Mouse (Mus musculus) forebrain, embryonic 10.5 days (tissue): ENCODE data around the gene Olfr71. TPM values are rescaled to one million over a fixed set of nuclear protein-coding genes. Genes with fewer than 3 reads are reported as not detected.

Experiments
- DNase-seq: peaks from one replicate; pipeline ENCODE4 v3.0.0-alpha.2; 2017; ENCODE audit warnings: low spot score; ENCODE audit errors: extremely low spot score
- H3K27ac ChIP-seq: fragments of 300-500 bp; sonication (generic); 2 replicates; pipeline ENCODE4 v1.5.1; 2016; ENCODE audit warnings: mild to moderate bottlenecking
- H3K27me3 ChIP-seq: fragments of 300-500 bp; sonication (generic); 2 replicates; pipeline ENCODE4 v1.6.1; 2016; ENCODE audit warnings: mild to moderate bottlenecking; ENCODE audit not compliant: poor library complexity, severe bottlenecking
- H3K36me3 ChIP-seq: fragments of 300-500 bp; sonication (generic); replicated peaks from 2 replicates; pipeline ENCODE4 v1.6.1; 2016; ENCODE audit warnings: mild to moderate bottlenecking, moderate library complexity
- H3K4me1 ChIP-seq: fragments of 300-500 bp; sonication (generic); 2 replicates; pipeline ENCODE4 v1.6.1; 2016
- H3K4me3 ChIP-seq: fragments of 300-500 bp; sonication (generic); 2 replicates; pipeline ENCODE4 v1.5.1; 2016; ENCODE audit warnings: mild to moderate bottlenecking, moderate library complexity
- H3K9me3 ChIP-seq: fragments of 300-500 bp; sonication (generic); 2 replicates; pipeline ENCODE4 v1.6.1; 2016; ENCODE audit warnings: mild to moderate bottlenecking, moderate library complexity
- WGBS: fragments of 180-500 bp; shearing (Covaris S2); methylation state at CpG from one replicate; pipeline ENCODE4 v1.1.7; 2016; 5-methylcytosine and 5-hydroxymethylcytosine counted together
- polyA plus RNA-seq: library from polyadenylated mRNA; unstranded; fragments of >200 nt; fragmentation: Nextera tagmentation; extraction: Ambion mirVana; gene quantifications from 2 replicates; pipeline ENCODE4 v1.2.1, GENCODE M21; 2016

Gene Olfr71
- polyA plus RNA-seq, 1 experiment from 2014 or later, result not detected

DNA sequence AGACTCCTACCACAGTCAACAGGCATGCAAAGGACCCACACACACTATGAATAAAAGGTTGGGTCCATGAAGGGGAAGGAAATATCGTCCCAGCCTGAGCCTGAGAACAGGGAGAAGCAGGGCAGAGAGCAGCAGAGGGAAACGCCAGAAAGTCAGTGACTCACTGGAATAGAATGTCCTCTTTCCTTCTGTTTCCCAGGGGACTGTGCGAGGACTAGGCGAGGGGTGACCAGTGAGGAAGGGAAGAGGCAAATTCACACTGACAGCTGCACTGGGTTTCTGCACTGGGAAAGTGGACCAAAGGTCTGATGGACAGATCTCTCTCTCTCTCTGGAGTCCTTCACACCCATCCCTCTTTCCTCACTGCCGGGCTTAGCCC lies 18.5 kb upstream of the Olfr71 start:
- Histone ChIP-seq H3K27me3 (no peaks in the 10 kb centered on the region), H3K4me1 (peaks cover 12% of the 10 kb centered on the region), H3K36me3 (no peaks in the 10 kb centered on the region), H3K4me3 (no peak overlapping the region), H3K27ac (no peak overlapping the region), H3K9me3 (no peaks in the 10 kb centered on the region)
- WGBS, result 80% methylated on average over 5 of the region's 5 CpGs
- no peak for DNase-seq

DNA sequence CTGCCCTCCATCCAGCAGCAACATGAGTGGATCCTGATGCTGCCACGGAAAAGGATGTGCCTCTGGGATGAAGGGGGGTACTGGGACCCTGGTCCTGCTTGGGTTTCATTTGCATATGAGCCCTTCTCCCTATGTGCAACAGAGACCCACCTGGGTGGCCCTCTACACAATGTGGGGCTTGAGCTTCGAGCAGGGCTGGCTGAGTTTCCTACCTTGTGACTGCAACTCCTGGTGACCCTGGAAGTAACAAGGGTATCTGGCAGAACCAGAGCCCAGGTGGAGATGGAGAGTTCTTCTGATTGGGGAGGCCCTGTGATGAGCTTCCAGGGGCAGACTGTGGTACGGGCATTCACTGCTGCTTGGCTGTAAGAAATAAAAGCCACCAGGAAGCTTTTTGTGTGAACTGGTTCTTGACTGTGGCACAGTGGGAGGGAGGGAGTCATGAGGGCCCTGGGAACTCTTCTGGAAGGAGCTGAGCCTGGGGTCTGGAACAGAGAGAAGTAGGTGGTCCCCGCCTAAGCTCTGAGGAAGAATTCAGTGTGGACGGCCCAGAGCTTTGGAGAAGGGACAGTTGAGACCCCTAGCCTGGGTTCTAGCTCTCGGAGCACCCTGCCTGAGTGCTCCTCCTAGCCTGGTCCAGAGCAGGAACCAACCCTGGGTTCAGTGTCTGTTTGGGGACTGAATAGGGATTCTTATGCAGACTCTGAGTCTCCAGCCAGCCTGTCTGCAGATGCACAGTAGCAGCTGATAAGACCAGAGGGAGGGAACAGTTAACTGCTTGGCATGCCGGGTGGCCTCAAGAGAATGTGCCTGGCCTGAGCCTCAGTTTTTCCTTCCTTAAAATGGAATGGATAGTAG lies 17.9 kb upstream of the Olfr71 start:
- Histone ChIP-seq H3K36me3 (no peaks in the 10 kb centered on the region), H3K9me3 (no peaks in the 10 kb centered on the region), H3K4me3 (no peak overlapping the region), H3K4me1 (peaks cover 12% of the 10 kb centered on the region), H3K27ac (0 out of 2 replicates have a peak overlapping the region, but pooled peaks have one; percentile 2), H3K27me3 (no peaks in the 10 kb centered on the region)
- 81% methylated on average over 7 of the region's 7 CpGs for WGBS
- no peak for DNase-seq

DNA sequence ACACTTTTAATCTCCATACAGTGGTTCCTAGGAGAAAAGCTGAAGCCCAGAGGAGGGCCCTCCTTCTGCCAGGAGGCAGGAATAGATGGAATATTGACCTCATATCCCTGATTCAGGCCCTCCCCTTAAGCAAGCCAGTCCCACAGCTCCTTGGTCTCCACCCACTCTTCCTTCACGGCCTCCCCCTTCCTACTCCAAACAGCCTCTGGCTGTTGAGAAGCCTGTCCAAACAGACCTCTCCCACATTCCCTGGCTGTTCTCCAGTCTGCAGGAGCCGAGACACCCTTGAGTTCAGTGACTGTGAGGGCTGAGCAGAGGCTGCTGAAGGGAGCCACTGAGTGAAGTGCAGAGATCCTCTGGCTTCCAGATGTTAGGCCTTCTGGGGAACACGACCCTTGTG lies 16.9 kb upstream of the Olfr71 start, which contains the start of gene Hrct1:
Gene Hrct1 (plus strand): TSS at position 194 of the 400 bp plus-strand sequence.
- no peaks in the 10 kb centered on the region for H3K9me3 ChIP-seq
- 0 out of 2 replicates have a peak within 1 kb of the TSS, but pooled peaks have one; percentile 2 for H3K27ac ChIP-seq
- H3K4me3 ChIP-seq, result no peak within 1 kb of the TSS
- no peaks in the 10 kb centered on the region for H3K27me3 ChIP-seq
- WGBS, result 60% methylated on average over 3 of the region's 3 CpGs
- DNase-seq, result no peak
- H3K36me3 ChIP-seq, result no peaks in the 10 kb centered on the region
- H3K4me1 ChIP-seq, result peaks cover 8% of the 10 kb centered on the region; the same call in 1 of the 2 replicates

DNA sequence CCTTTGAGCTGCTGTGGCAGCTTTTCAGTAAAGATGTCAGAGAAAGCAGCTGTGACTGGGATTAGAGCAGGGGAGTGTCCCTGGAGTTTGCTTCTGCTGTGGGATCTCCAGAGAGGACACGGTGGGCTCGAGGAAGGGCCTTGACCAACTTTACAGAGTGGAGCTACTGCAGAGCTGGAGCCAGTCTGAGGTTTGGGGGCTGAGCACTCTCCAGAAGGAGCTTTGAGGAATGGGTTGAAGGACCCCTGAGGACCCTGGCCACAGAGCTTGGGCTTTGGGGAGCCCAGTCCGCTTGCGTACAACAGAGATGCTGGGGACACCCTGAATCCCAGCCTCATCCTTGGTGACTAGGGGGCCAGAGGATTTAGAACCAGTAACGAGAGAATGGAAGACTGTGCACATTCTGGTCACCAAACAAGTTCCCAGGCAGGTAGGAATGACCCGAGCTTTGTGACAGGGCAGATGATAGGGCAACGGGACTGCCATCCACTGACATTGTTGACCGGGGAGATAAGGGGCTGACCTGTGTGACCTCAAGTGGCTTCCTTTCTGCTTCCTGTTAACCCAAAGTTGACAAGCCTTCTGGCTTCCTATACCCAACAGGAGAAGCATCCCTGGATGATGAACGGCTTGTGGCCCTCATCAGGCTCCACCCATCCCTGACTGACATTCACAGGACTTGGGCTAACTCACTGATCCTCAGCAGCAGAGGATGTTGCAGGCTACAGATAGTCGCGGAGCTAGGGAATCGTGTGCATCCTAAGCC lies 16.4 kb upstream of the Olfr71 start:
- 80% methylated on average over 12 of the region's 12 CpGs for WGBS
- DNase-seq, result no peak
- Histone ChIP-seq H3K9me3 (no peaks in the 10 kb centered on the region), H3K27ac (no peak overlapping the region), H3K36me3 (no peaks in the 10 kb centered on the region), H3K4me1 (peaks cover 8% of the 10 kb centered on the region; the same call in 1 of the 2 replicates), H3K27me3 (no peaks in the 10 kb centered on the region), H3K4me3 (no peak overlapping the region)

DNA sequence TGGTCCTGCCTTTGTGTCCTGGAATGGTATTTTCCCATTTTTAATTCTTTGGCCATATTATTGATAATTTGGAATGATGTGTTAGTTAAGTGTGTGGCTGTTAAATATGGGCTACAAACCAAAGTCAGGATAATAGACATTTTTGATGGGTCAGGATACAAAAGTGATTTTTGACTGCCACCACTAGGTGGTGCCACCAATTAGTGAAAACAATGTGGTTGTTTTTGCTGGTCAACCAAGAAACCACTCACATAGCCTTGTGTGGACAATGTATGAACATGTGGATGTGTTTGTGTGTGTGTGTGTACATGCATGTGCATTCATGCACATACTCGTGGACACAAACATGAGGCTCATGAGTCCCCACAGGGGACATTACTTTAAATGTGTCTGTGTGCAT lies 14.7 kb upstream of the Olfr71 start:
- Histone ChIP-seq H3K36me3 (no peaks in the 10 kb centered on the region), H3K9me3 (no peaks in the 10 kb centered on the region), H3K4me1 (no peaks in the 10 kb centered on the region; the same call in 1 of the 2 replicates), H3K4me3 (no peak overlapping the region), H3K27ac (no peak overlapping the region), H3K27me3 (no peaks in the 10 kb centered on the region)
- 47% methylated on average over 1 of the region's 1 CpGs for WGBS
- DNase-seq, result no peak

DNA sequence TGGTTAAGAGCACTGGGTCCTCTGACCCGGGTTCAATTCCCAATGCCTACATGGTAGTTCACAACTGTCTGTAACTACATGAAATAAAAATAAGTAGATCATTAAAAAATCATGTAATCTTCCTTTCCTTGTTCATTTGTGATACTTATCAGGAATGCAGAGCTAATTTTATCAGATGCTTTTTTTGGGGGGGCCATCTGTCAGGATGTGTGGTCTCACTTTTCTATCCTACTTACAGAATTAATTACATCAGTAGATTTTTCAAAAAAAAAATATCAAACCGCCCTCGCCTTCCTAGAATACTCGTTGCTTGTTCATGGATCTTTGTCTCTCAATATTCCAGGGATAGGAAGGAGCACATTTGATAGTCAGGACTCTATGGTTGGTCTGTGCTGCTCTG lies 12.1 kb upstream of the Olfr71 start:
- Histone ChIP-seq H3K27ac (no peak overlapping the region), H3K4me3 (no peak overlapping the region), H3K9me3 (no peaks in the 10 kb centered on the region), H3K4me1 (no peaks in the 10 kb centered on the region), H3K36me3 (no peaks in the 10 kb centered on the region), H3K27me3 (no peaks in the 10 kb centered on the region)
- WGBS, result 86% methylated on average over 4 of the region's 4 CpGs
- no peak for DNase-seq

DNA sequence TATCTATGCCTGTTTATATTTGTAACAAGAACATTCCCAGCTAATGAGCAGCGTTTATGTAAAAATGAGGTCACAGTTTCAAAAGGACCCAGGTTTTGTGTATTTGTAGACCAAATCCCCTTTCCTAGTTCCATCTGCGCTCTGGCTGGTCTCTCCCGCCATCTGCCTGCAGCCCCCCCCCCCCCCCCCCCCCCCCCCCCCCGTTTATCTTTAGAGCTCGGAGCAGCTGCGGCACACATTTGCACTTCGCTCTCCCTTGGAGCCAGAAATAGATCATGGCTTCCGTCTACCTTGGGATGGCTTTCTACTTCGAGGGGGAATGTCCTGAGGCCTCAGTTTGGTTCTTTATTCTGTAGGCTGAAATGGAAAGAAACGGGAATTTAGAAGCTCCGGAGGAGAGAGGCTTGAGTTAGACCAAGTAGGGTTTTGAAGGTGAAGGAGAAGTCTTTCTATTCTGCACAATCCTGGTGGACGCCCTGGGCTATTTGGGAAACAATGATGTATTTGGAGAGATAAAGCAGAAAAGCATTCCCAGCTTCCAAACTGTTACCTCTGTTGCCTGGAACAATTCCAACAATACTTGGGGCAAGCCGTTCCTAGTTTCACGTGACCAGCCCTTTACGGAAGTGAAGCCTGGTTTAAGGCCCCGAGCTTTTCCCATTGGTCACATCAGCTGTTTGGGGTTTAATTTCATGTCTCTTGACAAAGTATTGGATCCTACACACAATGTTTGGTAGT lies 10.6 kb upstream of the Olfr71 start:
- Histone ChIP-seq H3K36me3 (no peaks in the 10 kb centered on the region), H3K27me3 (no peaks in the 10 kb centered on the region), H3K27ac (no peak overlapping the region), H3K4me1 (no peaks in the 10 kb centered on the region), H3K9me3 (no peaks in the 10 kb centered on the region), H3K4me3 (no peak overlapping the region)
- no peak for DNase-seq
- WGBS, result 87% methylated on average over 14 of the region's 16 CpGs

DNA sequence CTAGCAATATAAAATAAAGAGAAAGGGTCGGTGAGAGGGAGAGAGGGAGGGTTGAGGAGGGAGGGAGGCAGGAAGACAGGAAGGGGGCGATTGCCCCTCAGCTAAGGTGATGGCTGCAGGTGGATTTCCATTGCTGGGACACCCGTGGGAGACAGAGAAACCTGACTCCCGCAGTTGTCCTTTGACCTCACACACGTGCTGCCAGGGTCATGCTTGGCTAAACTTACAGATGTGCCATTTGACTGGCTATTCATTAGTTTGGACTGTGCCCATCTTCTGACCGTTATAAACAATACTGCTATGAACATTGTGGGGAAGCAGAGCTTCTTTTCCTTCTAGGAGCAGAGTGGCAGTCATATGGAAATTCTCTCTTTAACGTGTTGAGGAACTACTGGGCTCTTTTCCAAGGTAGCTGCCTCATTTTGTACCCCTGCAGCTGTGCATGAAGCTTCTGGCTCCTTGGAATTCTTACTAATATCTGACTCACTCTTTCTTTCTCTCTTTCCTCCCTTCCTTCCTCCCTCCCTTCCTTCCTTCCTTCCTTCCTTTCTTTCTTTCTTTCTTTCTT lies 3.7 kb upstream of the Olfr71 start:
- H3K9me3 ChIP-seq, result no peaks in the 10 kb centered on the region
- H3K36me3 ChIP-seq, result no peaks in the 10 kb centered on the region
- peaks cover 9% of the 10 kb centered on the region; the same call in 1 of the 2 replicates for H3K27me3 ChIP-seq
- H3K4me1 ChIP-seq, result no peaks in the 10 kb centered on the region
- no peak for DNase-seq
- no peak overlapping the region for H3K4me3 ChIP-seq
- no peak overlapping the region for H3K27ac ChIP-seq
- 48% methylated on average over 7 of the region's 7 CpGs for WGBS

DNA sequence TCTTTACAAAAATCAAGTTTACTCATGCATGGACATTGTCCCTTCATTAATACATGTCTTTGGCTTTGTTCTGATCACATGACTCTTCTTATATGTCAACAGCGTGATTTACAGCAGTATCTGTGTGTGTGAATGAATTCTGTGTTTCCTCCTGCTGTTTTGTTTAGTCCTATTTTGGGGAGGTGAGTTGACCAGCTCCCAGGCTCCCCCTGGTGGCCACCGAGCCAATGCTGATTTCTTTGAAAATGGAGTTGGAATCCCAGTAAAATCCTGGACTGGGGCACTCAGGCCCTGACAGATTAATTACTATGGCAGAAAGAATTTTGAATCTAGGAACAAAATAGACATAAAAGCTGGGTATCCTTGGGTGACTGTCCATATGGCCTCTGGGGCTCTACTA lies 1.8 kb upstream of the Olfr71 start:
- peaks cover 9% of the 10 kb centered on the region; the same call in 1 of the 2 replicates for H3K27me3 ChIP-seq
- no peak overlapping the region for H3K27ac ChIP-seq
- no peaks in the 10 kb centered on the region for H3K9me3 ChIP-seq
- peaks cover 4% of the 10 kb centered on the region for H3K4me1 ChIP-seq
- WGBS, result 2% methylated on average over 2 of the region's 2 CpGs
- H3K4me3 ChIP-seq, result no peak overlapping the region
- no peaks in the 10 kb centered on the region for H3K36me3 ChIP-seq
- peak; percentile 75 for DNase-seq

DNA sequence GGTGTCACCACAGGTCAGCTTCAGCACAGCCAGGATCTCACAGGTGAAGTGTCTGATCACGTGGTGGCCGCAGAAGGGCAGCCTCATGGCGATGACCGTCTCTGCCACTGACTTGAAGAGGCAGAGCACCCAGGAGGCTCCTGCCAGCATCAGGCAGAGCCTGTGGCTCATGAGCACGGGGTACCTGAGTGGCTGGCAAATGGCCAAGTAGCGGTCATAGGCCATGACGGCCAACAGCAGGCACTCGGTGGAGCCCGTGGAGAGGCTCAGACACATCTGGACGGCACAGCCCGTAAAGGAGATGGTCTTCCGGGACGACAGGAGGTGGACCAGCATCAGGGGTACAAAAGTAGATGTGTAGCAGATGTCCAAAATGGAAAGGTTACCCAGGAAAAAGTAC lies 4.1 kb downstream of the Olfr71 start:
- Histone ChIP-seq H3K4me1 (peaks cover 4% of the 10 kb centered on the region), H3K9me3 (no peaks in the 10 kb centered on the region), H3K27me3 (no peaks in the 10 kb centered on the region), H3K27ac (no peak overlapping the region), H3K4me3 (no peak overlapping the region), H3K36me3 (no peaks in the 10 kb centered on the region)
- no peak for DNase-seq
- WGBS, result 93% methylated on average over 13 of the region's 13 CpGs

DNA sequence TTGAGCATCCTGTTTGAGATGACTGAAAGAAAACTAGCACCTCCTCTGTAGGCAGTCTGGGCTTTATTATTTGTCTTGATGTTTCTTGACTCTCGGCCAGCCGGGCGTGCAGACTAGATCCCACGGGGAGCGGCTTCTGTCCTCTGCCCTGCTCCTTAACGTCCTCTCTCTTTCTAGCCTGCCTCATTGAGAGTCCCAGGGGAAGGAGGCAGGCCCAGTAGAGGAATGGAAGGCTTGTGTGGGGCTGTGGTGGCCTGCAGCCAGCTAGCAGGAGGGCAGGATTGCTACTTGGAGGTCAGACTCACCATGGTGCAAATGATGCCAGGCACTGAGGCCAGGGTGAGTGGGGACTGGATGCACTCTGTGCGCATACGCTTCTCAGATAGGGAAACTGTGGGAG lies 6.2 kb downstream of the Olfr71 start:
- Histone ChIP-seq H3K4me3 (no peak overlapping the region), H3K9me3 (no peaks in the 10 kb centered on the region), H3K36me3 (no peaks in the 10 kb centered on the region), H3K27me3 (no peaks in the 10 kb centered on the region), H3K4me1 (peaks cover 4% of the 10 kb centered on the region), H3K27ac (no peak overlapping the region)
- no peak for DNase-seq
- WGBS, result 88% methylated on average over 8 of the region's 8 CpGs

DNA sequence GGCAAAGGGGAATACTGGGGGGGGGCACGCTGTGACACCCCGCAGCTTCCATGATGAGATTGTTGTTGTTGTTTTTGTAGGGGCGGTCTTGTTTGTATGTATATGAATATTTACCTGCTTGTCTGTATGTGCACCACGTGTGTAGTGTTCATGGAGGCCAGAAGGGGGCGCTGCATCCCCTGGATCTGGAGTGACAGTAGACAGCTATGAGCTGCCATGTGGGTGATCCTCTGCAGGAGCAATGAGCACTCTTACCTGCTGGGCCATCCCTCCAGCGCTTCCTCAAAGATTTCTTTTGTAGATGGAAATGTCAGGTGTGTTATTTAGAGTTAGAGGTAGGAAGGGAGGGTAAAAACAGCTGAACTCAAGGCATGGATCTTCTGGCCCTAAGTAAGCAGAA lies 6.6 kb downstream of the Olfr71 start:
- H3K36me3 ChIP-seq, result no peaks in the 10 kb centered on the region
- H3K4me1 ChIP-seq, result peaks cover 4% of the 10 kb centered on the region
- no peak overlapping the region for H3K4me3 ChIP-seq
- 78% methylated on average over 6 of the region's 6 CpGs for WGBS
- H3K27me3 ChIP-seq, result no peaks in the 10 kb centered on the region
- no peak for DNase-seq
- no peak overlapping the region for H3K27ac ChIP-seq
- H3K9me3 ChIP-seq, result no peaks in the 10 kb centered on the region
